Comparison of ENCODE assay signal across 23 mouse cellular contexts in the genomic region with DNA sequence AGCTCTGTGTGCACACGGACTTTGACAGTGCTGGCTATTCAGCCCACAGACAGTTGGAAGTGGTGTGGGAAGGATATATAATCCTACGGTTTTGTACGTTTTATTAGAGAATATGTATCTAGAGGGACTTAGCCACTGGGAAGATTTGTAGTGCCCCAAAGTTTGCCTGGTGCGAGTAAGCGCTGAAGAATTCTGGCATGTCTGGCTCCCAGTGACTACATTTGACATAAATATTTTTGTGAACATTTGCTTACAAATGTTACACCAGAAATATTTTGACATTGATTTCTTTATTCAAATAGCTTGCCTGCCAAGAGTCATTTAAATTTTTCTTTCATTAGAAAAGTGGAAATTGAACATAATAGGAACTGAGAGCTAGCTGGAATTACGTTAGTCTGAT. TPM values are rescaled to one million over a fixed set of nuclear protein-coding genes. Genes with fewer than 3 reads are reported as not detected.
DNase-seq lines count a peak whose midpoint lies in the region; ATAC-seq and TF ChIP-seq lines count a peak whose summit lies in the region.
"Had no signal": no experiment of that assay in that cellular context is flagged by ENCODE, and none has a peak within 500 bp of the region (broad histone marks: within the 10 kb centered on the region; RNA-seq: fewer than 3 reads in every experiment).

No protein-coding gene starts in this region.

- peak; percentile 17 for DNase-seq in forebrain, postnatal 0 days
- no peak for DNase-seq in forebrain, embryonic 14.5 days (ENCODE audit: low spot score)
- DNase-seq in heart, postnatal 14 days, result no peak
- DNase-seq in lung, postnatal 14 days, result no peak
- DNase-seq in thymus, postnatal 10 days (ENCODE audit: low spot score in 2 of 2), result no peak
- DNase-seq: cerebellum, adult 11 months; cerebellum, adult 9-11 months; gastrocnemius, postnatal 25 days; heart, postnatal 4 days; layer of hippocampus, postnatal 36 days; right cerebral cortex, postnatal 14 days; thymus, postnatal 25 days had no signal

- H3ac ChIP-seq in myocyte (ENCODE audit: control insufficient read depth, insufficient read length), result no peak overlapping the region

- H3K4me2 ChIP-seq in forebrain, postnatal 0 days (ENCODE audit: low read depth), result no peak overlapping the region
- no peak overlapping the region for H3K4me2 ChIP-seq in forebrain, embryonic 14.5 days (ENCODE audit: low read length)
- H3K4me2 ChIP-seq in heart, embryonic 16.5 days (ENCODE audit: low read depth, low read length), result no peak overlapping the region
- H3K4me2 ChIP-seq in lung, embryonic 16.5 days (ENCODE audit: low read depth, low read length), result no peak overlapping the region
- peak overlapping the region; percentile 50 for H3K4me2 ChIP-seq in myocyte (ENCODE audit: low read depth)
- H3K4me2 ChIP-seq: hindbrain, embryonic 14.5 days; limb, embryonic 12.5 days; liver, embryonic 12.5 days; midbrain, embryonic 13.5 days; neural tube, embryonic 12.5 days had no signal

- H3K4me3 ChIP-seq in forebrain, postnatal 0 days (ENCODE audit: low read depth, low read length), result no peak overlapping the region
- no peak overlapping the region for H3K4me3 ChIP-seq in forebrain, embryonic 14.5 days (ENCODE audit: low read depth, low read length)
- H3K4me3 ChIP-seq in heart, embryonic 16.5 days (ENCODE audit: low read length), result no peak overlapping the region
- no peak overlapping the region for H3K4me3 ChIP-seq in lung, embryonic 16.5 days (ENCODE audit: low read length)
- H3K4me3 ChIP-seq in myocyte, result no peak overlapping the region
- H3K4me3 ChIP-seq: heart, adult 2 months; limb, embryonic 12.5 days; liver, embryonic 12.5 days; midbrain, embryonic 13.5 days; neural tube, embryonic 12.5 days had no signal

- peaks cover 1% of the 10 kb centered on the region; the same call in 1 of the 2 replicates for H3K36me3 ChIP-seq in forebrain, postnatal 0 days (ENCODE audit: insufficient read depth)
- H3K36me3 ChIP-seq in forebrain, embryonic 14.5 days (ENCODE audit: control insufficient read depth, insufficient read depth, low read length), result peaks cover 12% of the 10 kb centered on the region
- H3K36me3 ChIP-seq in heart, embryonic 16.5 days (ENCODE audit: control insufficient read depth, insufficient read depth), result peaks cover 20% of the 10 kb centered on the region
- H3K36me3 ChIP-seq in lung, embryonic 16.5 days (ENCODE audit: control insufficient read depth, insufficient read depth, low read length), result no peaks in the 10 kb centered on the region
- peaks cover 31% of the 10 kb centered on the region for H3K36me3 ChIP-seq in myocyte (ENCODE audit: control insufficient read depth, insufficient read depth)
- H3K36me3 ChIP-seq: limb, embryonic 12.5 days had no signal

- ATAC-seq in forebrain, postnatal 0 days, result no peak
- no peak for ATAC-seq in forebrain, embryonic 14.5 days
- ATAC-seq in heart, embryonic 16.5 days (replicated peaks; ENCODE audit: extremely low read depth, insufficient read depth, low FRiP score), result no peak
- ATAC-seq in lung, embryonic 16.5 days (ENCODE audit: low read depth), result peak; percentile 51; the same call in 1 of the 2 replicates
- ATAC-seq: CD4-positive, CD25-positive, alpha-beta regulatory T cell, adult 4 months; inflammation-experienced regulatory T-cells, adult 6 months; liver, embryonic 12.5 days; midbrain, embryonic 13.5 days had no signal

- WGBS in forebrain, postnatal 0 days, result 54% methylated on average over 6 of the region's 6 CpGs
- WGBS in forebrain, embryonic 14.5 days, result 84% methylated on average over 6 of the region's 6 CpGs
- WGBS in heart, embryonic 16.5 days, result 66% methylated on average over 6 of the region's 6 CpGs
- WGBS in lung, embryonic 16.5 days, result 42% methylated on average over 6 of the region's 6 CpGs

- no peak for TF ChIP-seq POLR2A in myocyte (IDR thresholded peaks at IDR 0.05; ENCODE audit: insufficient read length, low read depth)

- intact Hi-C loops in heart, postnatal 14 days (cut with DNase I), result no loop called here

- no peak overlapping the region for H3K9ac ChIP-seq in forebrain, postnatal 0 days
- H3K9ac ChIP-seq in forebrain, embryonic 14.5 days (ENCODE audit: low read length), result no peak overlapping the region
- H3K9ac ChIP-seq in heart, embryonic 16.5 days (ENCODE audit: low read length), result no peak overlapping the region
- no peak overlapping the region for H3K9ac ChIP-seq in lung, embryonic 16.5 days (ENCODE audit: low read length)
- H3K9ac ChIP-seq: hindbrain, embryonic 14.5 days; limb, embryonic 12.5 days; liver, embryonic 12.5 days; midbrain, embryonic 13.5 days; neural tube, embryonic 12.5 days had no signal

- H3K27ac ChIP-seq in forebrain, postnatal 0 days (ENCODE audit: low read depth, low read length), result no peak overlapping the region
- H3K27ac ChIP-seq in forebrain, embryonic 14.5 days (ENCODE audit: low read depth, low read length), result no peak overlapping the region
- 0 out of 2 replicates have a peak overlapping the region, but pooled peaks have one; percentile 6 for H3K27ac ChIP-seq in heart, embryonic 16.5 days (ENCODE audit: low read length)
- H3K27ac ChIP-seq in lung, embryonic 16.5 days (ENCODE audit: low read length), result peak overlapping the region; percentile 48; the same call in 1 of the 2 replicates
- H3K27ac ChIP-seq: heart, adult 2 months; hindbrain, embryonic 14.5 days; limb, embryonic 12.5 days; liver, embryonic 12.5 days; midbrain, embryonic 13.5 days; neural tube, embryonic 12.5 days had no signal

- no peaks in the 10 kb centered on the region for H3K79me2 ChIP-seq in myocyte (ENCODE audit: control insufficient read depth, insufficient read depth)

- no peaks in the 10 kb centered on the region for H3K27me3 ChIP-seq in forebrain, postnatal 0 days (ENCODE audit: insufficient read depth, low read length)
- H3K27me3 ChIP-seq in forebrain, embryonic 14.5 days (replicated peaks; ENCODE audit: control insufficient read depth, insufficient read depth, low read length), result no peaks in the 10 kb centered on the region
- no peaks in the 10 kb centered on the region for H3K27me3 ChIP-seq in heart, embryonic 16.5 days (ENCODE audit: control insufficient read depth, insufficient read depth, low read length)
- H3K27me3 ChIP-seq in lung, embryonic 16.5 days (ENCODE audit: control insufficient read depth, insufficient read depth, low read depth, low read length), result no peaks in the 10 kb centered on the region
- no peaks in the 10 kb centered on the region for H3K27me3 ChIP-seq in myocyte (ENCODE audit: control insufficient read depth, insufficient read depth, insufficient read length)
- H3K27me3 ChIP-seq: limb, embryonic 12.5 days; liver, embryonic 12.5 days; midbrain, embryonic 13.5 days; neural tube, embryonic 12.5 days had no signal

- TF ChIP-seq CTCF in forebrain, postnatal 0 days (IDR thresholded peaks at IDR 0.05; ENCODE audit: low read depth), result no peak

- no peaks in the 10 kb centered on the region for H3K9me3 ChIP-seq in forebrain, postnatal 0 days (ENCODE audit: low read length)
- no peaks in the 10 kb centered on the region for H3K9me3 ChIP-seq in forebrain, embryonic 14.5 days (replicated peaks; ENCODE audit: control insufficient read depth, low read length)
- H3K9me3 ChIP-seq in heart, embryonic 16.5 days (replicated peaks; ENCODE audit: control insufficient read depth, low read length), result no peaks in the 10 kb centered on the region
- no peaks in the 10 kb centered on the region for H3K9me3 ChIP-seq in lung, embryonic 16.5 days (ENCODE audit: control insufficient read depth, low read length)
- H3K9me3 ChIP-seq: limb, embryonic 12.5 days; liver, embryonic 12.5 days; midbrain, embryonic 13.5 days; neural tube, embryonic 12.5 days had no signal

- H3K4me1 ChIP-seq in forebrain, postnatal 0 days (ENCODE audit: insufficient read depth), result no peaks in the 10 kb centered on the region
- H3K4me1 ChIP-seq in forebrain, embryonic 14.5 days (ENCODE audit: control insufficient read depth, insufficient read depth, low read length), result no peaks in the 10 kb centered on the region
- H3K4me1 ChIP-seq in heart, embryonic 16.5 days (ENCODE audit: control insufficient read depth, insufficient read depth, low read length), result peaks cover 8% of the 10 kb centered on the region
- peaks cover 9% of the 10 kb centered on the region for H3K4me1 ChIP-seq in lung, embryonic 16.5 days (replicated peaks; ENCODE audit: control insufficient read depth, insufficient read depth, low read length)
- H3K4me1 ChIP-seq: limb, embryonic 12.5 days; liver, embryonic 12.5 days; midbrain, embryonic 13.5 days; neural tube, embryonic 12.5 days had no signal

TF ChIP-seq in myocyte, 11 proteins besides CTCF, POLR2A, EP300 and RAD21:
- TF ChIP-seq MAX (IDR thresholded peaks at IDR 0.05; ENCODE audit: low read depth), result no peak

RNA-seq across cellular contexts. Expression of a gene that starts 42.0 kb away (rescaled TPM):
- 0.38 TPM in 1 of 2 replicates, not detected in the other for total RNA-seq in forebrain, postnatal 0 days (2014; rRNA removed)
- polyA plus RNA-seq in forebrain, postnatal 0 days (2015; fragmentation: Nextera tagmentation; extraction: Ambion mirVana), result 0.59 and 0.97 TPM in 2 replicates
- polyA plus RNA-seq in forebrain, embryonic 14.5 days (2014; fragmentation: Nextera tagmentation; extraction: Ambion mirVana), result 0.38 and 0.72 TPM in 2 replicates
- polyA plus RNA-seq in heart, embryonic 16.5 days (2015; fragmentation: Nextera tagmentation; extraction: Ambion mirVana), result 2.2 TPM in 2 replicates
- total RNA-seq in heart, postnatal 14 days (2021), result under 1 TPM; 0.68 to 0.74 TPM
- polyA plus RNA-seq in lung, embryonic 16.5 days (2015; fragmentation: Nextera tagmentation; extraction: Ambion mirVana), result 0.95 and 1.1 TPM in 2 replicates
- 3.2 TPM for polyA plus RNA-seq in myocyte (2012; fragmentation: generic; extraction: Trizol)
- total RNA-seq: layer of hippocampus, postnatal 36 days had no signal

Comparison
In these comparisons a context has a peak if more than half of its experiments do, and no peak if none do; other contexts are left out.
1. H3K27ac ChIP-seq: peak in heart, embryonic 16.5 days (single experiment) and lung, embryonic 16.5 days (single experiment); none in forebrain, postnatal 0 days (single experiment) and forebrain, embryonic 14.5 days (single experiment).